Mouse (Mus musculus) common myeloid progenitor, adult 5-6 weeks (primary cell): Measurements from ENCODE around the gene Gna12. TPM values are rescaled to one million over a fixed set of nuclear protein-coding genes. Genes with fewer than 3 reads are reported as not detected.

Source experiments
- ATAC-seq: replicated peaks from 2 replicates; pipeline ENCODE4 v1.8.0; 2016; ENCODE audit warnings: low read depth, mild to moderate bottlenecking, moderate TSS enrichment, inconsistent platforms; ENCODE audit not compliant: poor library complexity, severe bottlenecking
- total RNA-seq: library from RNA; stranded (forward); fragments of 200-1000, 187-1606 nt; gene quantifications from 2 replicates; pipeline ENCODE4 v1.2.3, GENCODE M21; 2017

The Gna12 gene
- 29.5 and 36.4 TPM in 2 replicates for total RNA-seq

GRCm38 (mm10) chr5:140830314-140831063, at the start of gene Gna12:
TSS of gene Gna12 (minus strand) at chr5:140830431.
- ATAC-seq = peak; percentile 97

- ATAC-seq = no peak
Measured at GRCm38 (mm10) chr5:140878644-140879043, 48.4 kb upstream of the Gna12 start.

DNA sequence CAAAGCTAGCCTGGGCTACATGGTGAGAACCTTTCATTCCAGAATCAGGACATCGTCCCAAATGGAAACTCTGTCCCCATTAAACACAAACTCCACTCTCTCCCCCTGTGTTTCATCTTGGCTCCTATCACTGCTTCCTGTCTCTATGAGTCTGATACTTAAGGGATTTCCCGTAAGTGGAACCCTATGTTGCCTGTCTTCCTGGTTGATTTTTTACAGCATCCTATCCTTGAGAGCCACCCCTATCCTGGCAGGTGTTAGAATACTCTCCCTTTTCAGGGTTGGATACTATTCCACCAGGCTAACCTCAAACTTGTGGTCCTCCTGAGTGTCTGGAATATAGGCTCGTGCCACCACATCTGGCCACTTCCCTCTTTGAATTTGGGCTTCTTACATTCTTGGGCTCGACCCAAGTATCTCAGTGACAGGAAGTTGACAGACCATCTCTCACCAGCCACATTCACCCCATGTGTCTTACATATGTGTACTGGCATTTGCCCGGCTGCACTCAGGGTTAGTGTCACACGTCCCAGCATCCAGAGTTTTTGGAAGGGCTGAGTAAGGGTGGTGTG, 43.6 kb upstream of the Gna12 start:
- peak; percentile 63 for ATAC-seq

GRCm38 (mm10) chr5:140873039-140873551, 42.9 kb upstream of the Gna12 start:
- peak; percentile 23; the same call in 1 of the 2 replicates for ATAC-seq

- peak; percentile 83 for ATAC-seq
Measured at GRCm38 (mm10) chr5:140872532-140873038, 42.4 kb upstream of the Gna12 start.

DNA sequence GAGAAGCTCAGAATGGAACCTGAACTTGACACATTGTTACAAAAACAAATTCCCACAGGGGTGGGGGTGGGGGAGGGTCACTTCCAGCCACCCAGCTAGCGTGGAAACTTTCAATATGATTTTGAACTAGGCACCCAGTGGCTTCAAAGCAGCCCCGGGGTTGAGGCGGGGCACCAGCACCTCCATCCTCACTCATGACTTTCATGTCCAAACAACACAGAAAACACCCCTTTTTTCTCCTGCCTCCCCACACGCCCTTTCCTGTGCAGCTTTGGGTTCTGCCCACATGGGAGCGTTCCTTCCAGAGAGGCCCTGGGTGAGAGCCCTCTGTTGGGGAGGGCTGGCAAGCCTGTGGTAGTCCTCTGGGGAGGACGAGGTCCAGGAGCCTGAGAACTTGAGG, 41.0 kb upstream of the Gna12 start:
- ATAC-seq = no peak

- ATAC-seq = peak; percentile 45
Measured at GRCm38 (mm10) chr5:140869034-140869433, 38.8 kb upstream of the Gna12 start.

GRCm38 (mm10) chr5:140859730-140860129, 29.5 kb upstream of the Gna12 start:
- no peak for ATAC-seq

DNA sequence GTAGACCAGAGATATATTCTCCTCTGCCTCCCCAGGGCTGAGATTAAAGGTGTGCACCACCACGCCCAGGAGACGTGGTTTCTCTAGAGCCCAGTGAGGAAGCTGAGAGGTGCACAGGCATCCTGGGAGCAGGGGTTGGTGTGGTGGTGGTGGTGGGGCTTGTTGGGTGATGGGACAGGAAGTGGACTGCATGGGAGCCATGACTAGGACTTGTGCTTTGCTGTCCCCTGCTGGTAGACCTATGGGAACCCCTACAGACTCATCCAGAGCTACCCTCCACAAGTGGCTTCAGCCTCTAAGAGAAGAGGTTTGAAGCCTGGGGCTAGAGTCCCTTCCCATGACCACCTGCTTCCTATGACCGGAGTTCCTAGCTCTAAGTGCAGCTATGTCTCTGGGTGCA, 28.1 kb upstream of the Gna12 start:
- peak; percentile 92 for ATAC-seq

DNA sequence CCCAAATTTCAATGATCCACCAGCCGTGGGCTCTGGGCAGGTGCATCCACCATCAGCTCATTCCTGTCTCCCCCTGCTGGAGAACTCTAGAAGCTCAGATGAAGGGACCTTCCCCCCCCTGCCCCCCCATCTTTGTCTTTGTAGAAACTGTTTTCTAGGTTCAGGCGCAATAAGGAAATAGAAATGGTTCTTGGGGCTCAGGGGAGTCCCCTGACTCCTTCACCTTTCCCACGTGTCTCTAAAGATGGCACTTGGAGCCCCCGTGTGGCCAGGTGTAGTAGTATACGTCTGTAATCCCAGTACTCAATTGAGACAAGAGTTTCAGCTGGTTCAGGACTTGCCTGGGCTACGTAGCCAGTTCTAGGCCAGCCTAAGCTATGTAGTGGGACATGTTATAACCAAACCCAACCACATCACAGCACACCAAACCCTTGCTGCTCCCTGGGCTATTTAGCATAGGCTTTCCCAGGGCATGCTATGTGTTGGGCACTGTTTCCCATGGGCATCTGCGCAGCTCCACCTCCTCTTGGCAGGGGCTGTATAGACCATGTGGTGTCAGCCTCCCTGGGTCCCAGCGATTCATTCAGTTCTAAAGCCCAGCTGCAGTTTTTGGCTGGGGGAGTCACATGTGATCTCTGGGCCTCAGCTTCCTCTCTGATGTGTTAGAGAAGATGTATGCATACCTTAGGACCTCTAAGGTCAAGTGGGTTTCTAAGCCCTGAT, 27.4 kb upstream of the Gna12 start:
- ATAC-seq = no peak

GRCm38 (mm10) chr5:140855909-140856530, 25.8 kb upstream of the Gna12 start:
- no peak for ATAC-seq

DNA sequence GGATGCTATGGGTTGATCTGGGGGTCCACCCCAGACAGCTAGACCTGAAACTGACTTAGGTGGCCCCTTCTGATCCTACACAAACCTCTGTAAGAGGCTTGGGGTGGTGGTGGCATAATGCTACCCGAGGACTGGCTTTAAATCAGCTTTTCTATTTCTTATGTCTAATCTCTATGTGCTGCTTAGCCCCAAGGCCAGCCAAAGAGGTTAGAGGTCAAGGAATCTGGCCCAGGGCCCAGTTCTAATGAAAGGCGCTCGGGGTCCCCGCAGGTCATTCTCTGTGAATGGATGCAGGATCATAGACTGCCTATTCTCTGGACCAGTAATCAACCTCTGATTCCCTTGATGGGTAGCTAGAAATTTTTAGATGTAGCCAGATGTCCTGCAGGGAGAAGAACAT, 24.5 kb upstream of the Gna12 start:
- no peak for ATAC-seq

DNA sequence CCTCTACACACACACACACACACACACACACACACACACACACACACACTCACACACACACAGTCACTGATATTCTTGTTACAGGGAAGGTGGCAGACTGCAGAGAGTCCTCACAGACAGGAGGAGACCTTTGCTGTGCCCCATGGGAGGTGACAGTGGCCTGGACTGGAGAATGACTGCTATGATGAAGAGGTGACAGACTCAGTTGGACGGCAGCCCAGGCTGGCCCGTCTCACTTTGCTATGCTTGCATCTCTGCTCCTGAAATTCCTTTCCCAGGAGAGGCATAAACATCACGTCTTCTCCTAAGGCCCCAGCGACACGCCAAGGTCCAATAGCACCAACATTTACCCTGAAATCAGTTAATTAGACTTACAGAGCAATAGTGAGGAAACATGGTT, 23.5 kb upstream of the Gna12 start:
- no peak for ATAC-seq

DNA sequence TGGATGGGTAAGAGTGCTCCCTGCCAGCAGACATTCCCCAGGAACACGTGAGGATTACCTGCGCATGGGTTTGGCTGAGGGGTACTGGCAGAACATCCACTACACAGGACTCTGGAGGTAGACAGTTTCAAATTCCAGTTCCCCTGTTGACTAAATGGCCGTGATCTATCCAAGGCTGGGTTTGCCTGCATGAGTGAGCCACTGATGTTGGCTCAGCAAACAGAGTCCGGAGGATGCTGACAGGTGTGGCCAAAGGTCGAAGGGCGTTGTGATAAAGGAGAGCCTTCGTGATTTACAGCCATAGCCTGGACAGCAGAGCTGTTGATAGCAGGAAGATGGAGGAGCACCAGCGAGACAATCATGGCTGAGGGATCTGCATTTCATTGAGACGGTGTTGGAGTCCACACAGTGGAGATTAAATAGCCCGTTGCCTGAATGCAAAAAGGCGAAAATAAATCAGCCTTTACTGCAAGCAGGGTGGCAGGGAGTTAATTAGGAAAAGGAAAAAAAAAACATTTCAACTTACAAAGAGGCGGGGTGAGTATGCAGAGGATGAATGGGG, 22.3 kb upstream of the Gna12 start:
- ATAC-seq = no peak

DNA sequence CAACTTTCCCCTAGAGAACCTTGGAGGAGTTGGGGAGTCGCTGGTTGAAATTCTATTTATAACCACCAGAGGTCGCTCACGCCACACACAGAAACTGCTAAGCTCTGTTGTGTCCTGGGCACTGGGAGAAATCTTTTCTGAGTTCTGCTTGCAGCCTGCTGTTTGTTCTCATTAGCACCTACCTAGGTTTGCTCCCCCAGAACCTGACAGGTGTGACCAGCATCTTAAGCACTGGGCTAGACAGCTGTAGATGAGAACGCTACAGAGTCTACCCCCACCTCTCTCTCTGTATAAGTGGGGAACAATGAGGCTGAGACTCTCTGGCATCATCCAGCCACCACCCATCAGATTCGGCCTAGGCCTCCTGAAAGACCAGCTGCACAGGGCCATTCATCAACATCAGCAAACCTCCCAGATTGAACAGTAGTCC, 17.1 kb upstream of the Gna12 start:
- peak; percentile 93 for ATAC-seq

DNA sequence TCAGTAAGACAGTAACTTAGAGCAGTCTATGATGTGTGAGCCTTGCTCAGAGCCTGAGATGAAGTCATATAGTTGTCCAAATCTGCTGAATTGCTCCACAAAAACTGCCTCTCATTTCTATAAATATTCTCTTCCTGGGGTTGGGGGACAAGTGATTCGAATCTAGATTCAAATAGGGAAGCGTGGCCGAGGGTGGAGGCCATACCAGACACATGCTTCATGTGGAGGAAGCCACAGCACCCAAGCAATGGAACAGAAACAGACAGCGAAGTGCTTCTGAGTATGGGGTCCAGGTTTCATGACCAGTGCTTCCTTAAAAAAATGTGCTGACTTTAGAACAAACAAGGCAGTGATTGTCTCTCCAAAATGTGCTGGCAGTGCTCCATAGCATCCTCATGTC, 11.7 kb upstream of the Gna12 start:
- peak; percentile 36; the same call in 1 of the 2 replicates for ATAC-seq

GRCm38 (mm10) chr5:140831064-140831431, 817 bp upstream of the Gna12 start:
- ATAC-seq = no peak

- ATAC-seq = no peak
Measured at GRCm38 (mm10) chr5:140829911-140830294, 328 bp downstream of the Gna12 start.

- ATAC-seq = no peak
Measured at GRCm38 (mm10) chr5:140829081-140829910, 935 bp downstream of the Gna12 start.
